Mouse (Mus musculus) ES-E14 (cell line): ENCODE results near the gene Vdac1. TPM values are rescaled to one million over a fixed set of nuclear protein-coding genes. Genes with fewer than 3 reads are reported as not detected.

Experiments used
- DNase-seq: peaks from one replicate; pipeline ENCODE4 v3.0.0-alpha.2; 2013; ENCODE audit warnings: low read depth, low spot score
- H3K27ac ChIP-seq: 2 replicates; pipeline ENCODE4 v1.5.1; 2012; ENCODE audit warnings: low read depth, mild to moderate bottlenecking, low read length, moderate library complexity, mixed read lengths; ENCODE audit not compliant: poor library complexity, insufficient read depth, severe bottlenecking
- H3K36me3 ChIP-seq: 2 replicates; pipeline ENCODE4 v1.6.1; 2012; ENCODE audit warnings: mild to moderate bottlenecking, low read length, moderate library complexity, mixed read lengths; ENCODE audit not compliant: control insufficient read depth, poor library complexity, insufficient read depth, severe bottlenecking
- H3K4me1 ChIP-seq, 2 experiments: fragments of 150-350 bp in 1 of 2; sonication (generic) in 1 of 2; 2 replicates each; pipeline ENCODE4 v1.6.1; 2012; ENCODE audit warnings: low read length in 2 of 2, mild to moderate bottlenecking in 1 of 2, mixed read lengths in 1 of 2; ENCODE audit not compliant: control insufficient read depth in 2 of 2, insufficient read depth in 2 of 2, poor library complexity in 1 of 2
- H3K4me3 ChIP-seq, 2 experiments: fragments of 150-350 bp in 1 of 2; sonication (generic) in 1 of 2; 2 replicates each; pipeline ENCODE4 v1.5.1; 2012; ENCODE audit warnings: low read length in 2 of 2, low read depth in 1 of 2, mild to moderate bottlenecking in 1 of 2, mixed read lengths in 1 of 2; ENCODE audit not compliant: insufficient read depth in 1 of 2, poor library complexity in 1 of 2, severe bottlenecking in 1 of 2
- H3K9ac ChIP-seq: 2 replicates; pipeline ENCODE4 v1.6.1; 2012; ENCODE audit warnings: low read depth, mild to moderate bottlenecking, low read length, mixed read lengths; ENCODE audit not compliant: poor library complexity, insufficient read depth, severe bottlenecking
- H3K9me3 ChIP-seq: fragments of 150-350 bp; sonication (generic); 2 replicates; pipeline ENCODE4 v1.6.1; 2012; ENCODE audit warnings: low read depth, mild to moderate bottlenecking, low read length; ENCODE audit not compliant: control insufficient read depth, insufficient read depth
- CHD2 ChIP-seq: IDR thresholded peaks from 2 replicates; pipeline ENCODE4 v1.6.1; 2014; ENCODE audit warnings: mild to moderate bottlenecking, low read depth, low read length, inconsistent platforms
- HCFC1 ChIP-seq: IDR thresholded peaks from 2 replicates; pipeline ENCODE4 v1.6.1; 2012; ENCODE audit warnings: low read length, inconsistent platforms, borderline replicate concordance; ENCODE audit not compliant: insufficient read depth
- MAFK ChIP-seq: IDR thresholded peaks from 2 replicates; pipeline ENCODE4 v1.6.1; 2014; ENCODE audit warnings: mild to moderate bottlenecking, low read depth, low read length, inconsistent platforms; ENCODE audit not compliant: insufficient read depth
- ZC3H11A ChIP-seq: IDR thresholded peaks from 2 replicates; pipeline ENCODE4 v1.6.1; 2012; ENCODE audit warnings: low read depth, mild to moderate bottlenecking, inconsistent platforms, low read length, borderline replicate concordance
- ZNF384 ChIP-seq: IDR thresholded peaks from 2 replicates; pipeline ENCODE4 v1.6.1; 2012; ENCODE audit warnings: low read depth, low read length, inconsistent platforms
- in situ Hi-C, 2 experiments: fragments of 600-800 bp; cut with MboI; formaldehyde crosslinking; loops; one replicate each; pipeline ENCODE4 v1.15.1; 2025; ENCODE audit warnings: low sequenced_read_pairs in 2 of 2, inconsistent platforms in 1 of 2; ENCODE audit not compliant: unreplicated experiment in 2 of 2
- total RNA-seq: library from RNA; depleted of rRNA; stranded (reverse); fragments of 300-350 nt; gene quantifications from 2 replicates; pipeline ENCODE4 v1.2.3, GENCODE M21; 2012

Gene Vdac1
- total RNA-seq, 1 experiment, result 268 TPM

DNA sequence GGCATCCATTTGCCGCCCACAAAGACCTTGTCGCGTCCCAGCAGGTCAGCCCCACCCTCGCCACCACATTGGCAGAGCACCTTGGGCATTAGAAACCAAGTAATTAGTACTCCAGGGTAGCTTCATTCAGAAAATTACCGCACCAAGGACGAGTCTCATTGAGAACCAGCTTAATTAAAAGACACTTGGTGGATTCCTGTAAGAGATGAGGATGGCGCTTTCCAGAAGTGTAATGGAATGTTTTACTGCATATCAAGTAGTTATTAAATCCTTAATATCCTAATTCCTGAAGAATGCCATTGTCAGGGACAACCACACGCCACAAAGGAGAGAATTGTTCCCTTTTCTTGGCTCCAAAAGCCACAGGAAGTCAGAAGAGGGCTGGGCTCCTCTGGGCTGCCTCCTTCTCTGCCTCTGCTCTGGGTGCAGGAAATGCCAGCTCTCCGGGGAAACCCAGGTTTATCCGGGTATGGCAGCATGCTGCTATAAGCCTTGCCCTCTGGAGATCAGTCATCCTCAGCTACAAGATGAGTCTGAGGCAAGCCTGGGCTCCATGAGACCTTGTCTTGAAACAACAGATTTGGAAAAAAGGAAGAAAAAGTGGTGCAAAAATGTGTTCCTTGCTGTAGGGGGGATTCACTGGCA lies 22.9 kb upstream of the Vdac1 start:
- no peak for DNase-seq
- H3K27ac ChIP-seq, result no peak overlapping the region
- H3K9me3 ChIP-seq, result no peaks in the 10 kb centered on the region
- TF ChIP-seq ZNF384 (no peak), CHD2 (no peak), ZC3H11A (no peak), MAFK (no peak), HCFC1 (no peak)
- H3K4me1 ChIP-seq, result peaks cover 11 to 23% of the 10 kb centered on the region in 2 experiments; a peak in 3 of 4 replicates
- no peaks in the 10 kb centered on the region for H3K36me3 ChIP-seq
- H3K9ac ChIP-seq, result no peak overlapping the region
- in situ Hi-C loops, result no loop called here
- no peak overlapping the region for H3K4me3 ChIP-seq

GRCm38 (mm10) chr11:52338351-52338750 lies 22.3 kb upstream of the Vdac1 start:
- no peak for TF ChIP-seq ZC3H11A
- TF ChIP-seq CHD2, result no peak
- TF ChIP-seq ZNF384, result no peak
- TF ChIP-seq MAFK, result no peak
- no peak for TF ChIP-seq HCFC1
- H3K9me3 ChIP-seq, result no peaks in the 10 kb centered on the region
- no peak for DNase-seq
- no peak overlapping the region for H3K9ac ChIP-seq
- H3K36me3 ChIP-seq, result no peaks in the 10 kb centered on the region
- in situ Hi-C loops, result no loop called here
- no peak overlapping the region for H3K4me3 ChIP-seq
- peaks cover 7 to 21% of the 10 kb centered on the region in 2 experiments; a peak in 3 of 4 replicates for H3K4me1 ChIP-seq
- no peak overlapping the region for H3K27ac ChIP-seq

DNA sequence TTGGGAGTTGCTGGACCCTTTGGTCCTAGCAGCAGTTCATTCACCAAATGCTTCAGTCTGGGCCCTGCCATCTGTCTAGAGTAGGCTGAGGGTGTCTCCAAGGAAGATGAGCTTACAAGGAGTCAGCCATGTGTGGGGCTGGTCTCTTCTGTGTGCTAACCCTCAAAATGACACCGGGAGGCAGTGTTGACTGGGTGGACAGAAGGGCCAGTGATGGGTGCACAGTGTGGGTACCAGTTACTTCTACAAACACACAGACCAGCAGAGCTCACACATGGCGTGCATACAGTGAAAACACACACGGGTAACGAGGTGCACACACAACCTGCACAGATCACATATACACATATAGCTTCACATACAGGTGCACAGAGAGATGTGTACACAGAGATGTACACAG lies 21.6 kb upstream of the Vdac1 start:
- no peak overlapping the region for H3K9ac ChIP-seq
- peaks cover 7 to 21% of the 10 kb centered on the region in 2 experiments; a peak in 3 of 4 replicates for H3K4me1 ChIP-seq
- peak overlapping the region in 1 of 2 experiments; percentile 30; a peak in 1 of 4 replicates for H3K4me3 ChIP-seq
- TF ChIP-seq ZNF384 (no peak), HCFC1 (no peak), MAFK (no peak), CHD2 (no peak), ZC3H11A (no peak)
- no peaks in the 10 kb centered on the region for H3K36me3 ChIP-seq
- H3K9me3 ChIP-seq, result no peaks in the 10 kb centered on the region
- in situ Hi-C loops, result no loop called here
- no peak overlapping the region for H3K27ac ChIP-seq
- no peak for DNase-seq

- Histone ChIP-seq H3K27ac (peak overlapping the region; percentile 51; the same call in 1 of the 2 replicates), H3K4me3 (peak overlapping the region in 1 of 2 experiments; percentile 30; a peak in 1 of 4 replicates), H3K9ac (no peak overlapping the region), H3K9me3 (no peaks in the 10 kb centered on the region), H3K4me1 (peaks cover 7 to 21% of the 10 kb centered on the region in 2 experiments; a peak in 3 of 4 replicates), H3K36me3 (no peaks in the 10 kb centered on the region)
- no peak for TF ChIP-seq CHD2
- TF ChIP-seq ZC3H11A, result no peak
- TF ChIP-seq HCFC1, result no peak
- no peak for TF ChIP-seq ZNF384
- no peak for DNase-seq
- in situ Hi-C loops, result no loop called here
Measured at GRCm38 (mm10) chr11:52339512-52339911, 21.1 kb upstream of the Vdac1 start.
